Mouse (Mus musculus): ENCODE measurements around the gene Snrpc.
"Not testable (repeated sequence)": the region's sequence is repeated elsewhere in the genome, so short reads cannot be mapped to it uniquely, and the experiment has no call there.

Snrpc gene

GRCm38 (mm10) chr17:27837850-27838249 lies at the start of gene Snrpc:
Gene Snrpc, plus strand, starts transcription at chr17:27838150.
- not testable (repeated sequence) for DNase-seq

- DNase-seq = no peak
These were observed 49.3 kb upstream of the Snrpc start for GRCm38 (mm10) chr17:27788456-27789172.

GRCm38 (mm10) chr17:27790015-27790414 lies 47.9 kb upstream of the Snrpc start:
- DNase-seq = no peak

GRCm38 (mm10) chr17:27790976-27791375 lies 47.0 kb upstream of the Snrpc start:
- no peak for DNase-seq

GRCm38 (mm10) chr17:27791556-27791955 lies 46.4 kb upstream of the Snrpc start:
- peak; percentile 47 for DNase-seq

GRCm38 (mm10) chr17:27792516-27792915 lies 45.4 kb upstream of the Snrpc start:
- no peak for DNase-seq

GRCm38 (mm10) chr17:27793144-27793543 lies 44.8 kb upstream of the Snrpc start:
- peak; percentile 49 for DNase-seq

GRCm38 (mm10) chr17:27796780-27797179 lies 41.2 kb upstream of the Snrpc start:
- DNase-seq = peak; percentile 55

GRCm38 (mm10) chr17:27797341-27797872 lies 40.5 kb upstream of the Snrpc start:
- DNase-seq = peak; percentile 61

GRCm38 (mm10) chr17:27799771-27800584 lies 38.0 kb upstream of the Snrpc start:
- peak; percentile 54 for DNase-seq

GRCm38 (mm10) chr17:27800710-27801648 lies 37.0 kb upstream of the Snrpc start:
- no peak for DNase-seq

GRCm38 (mm10) chr17:27803752-27804151 lies 34.2 kb upstream of the Snrpc start:
- DNase-seq = no peak

GRCm38 (mm10) chr17:27804156-27804690 lies 33.7 kb upstream of the Snrpc start:
- DNase-seq = no peak

- no peak for DNase-seq
These were observed 32.9 kb upstream of the Snrpc start for GRCm38 (mm10) chr17:27804803-27805770.

- DNase-seq = no peak
These were observed 30.3 kb upstream of the Snrpc start for GRCm38 (mm10) chr17:27807542-27808078.

GRCm38 (mm10) chr17:27810569-27811331 lies 27.2 kb upstream of the Snrpc start:
- DNase-seq = no peak

GRCm38 (mm10) chr17:27811980-27812379 lies 26.0 kb upstream of the Snrpc start:
- no peak for DNase-seq

- DNase-seq = no peak
These were observed 23.3 kb upstream of the Snrpc start for GRCm38 (mm10) chr17:27814606-27815005.

- DNase-seq = no peak
These were observed 18.9 kb upstream of the Snrpc start for GRCm38 (mm10) chr17:27819011-27819410.

GRCm38 (mm10) chr17:27819521-27819970 lies 18.4 kb upstream of the Snrpc start:
- peak; percentile 45 for DNase-seq
